Mouse (Mus musculus) kidney, embryonic 14.5 days (tissue): ENCODE data around the gene Dalrd3. TPM values are rescaled to one million over a fixed set of nuclear protein-coding genes. Genes with fewer than 3 reads are reported as not detected.

Experiments
- ATAC-seq: fragments of 200-750 bp; cut with Nextera tagmentation; 2 replicates; pipeline ENCODE4 v1.8.0; 2017; ENCODE audit warnings: moderate number of reproducible peaks, mild to moderate bottlenecking, moderate TSS enrichment, moderate library complexity; ENCODE audit not compliant: low FRiP score, low TSS enrichment
- H3K27ac ChIP-seq: fragments of 300-500 bp; sonication (generic); 2 replicates; pipeline ENCODE4 v1.5.1; 2014; ENCODE audit warnings: low read depth, mild to moderate bottlenecking, low read length, moderate library complexity, mixed read lengths
- H3K27me3 ChIP-seq: fragments of 300-500 bp; sonication (generic); 2 replicates; pipeline ENCODE4 v1.6.1; 2014; ENCODE audit warnings: mild to moderate bottlenecking, low read length; ENCODE audit not compliant: control insufficient read depth, insufficient read depth
- H3K36me3 ChIP-seq: fragments of 300-500 bp; sonication (generic); 2 replicates; pipeline ENCODE4 v1.6.1; 2014; ENCODE audit warnings: low read length, mixed read lengths; ENCODE audit not compliant: control insufficient read depth, insufficient read depth
- H3K4me1 ChIP-seq: fragments of 300-500 bp; sonication (generic); 2 replicates; pipeline ENCODE4 v1.6.1; 2014; ENCODE audit warnings: low read length, mixed read lengths; ENCODE audit not compliant: control insufficient read depth, insufficient read depth
- H3K4me2 ChIP-seq: fragments of 300-500 bp; sonication (generic); replicated peaks from 2 replicates; pipeline ENCODE4 v1.6.1; 2014; ENCODE audit warnings: low read depth, mild to moderate bottlenecking, low read length
- H3K4me3 ChIP-seq: fragments of 300-500 bp; sonication (generic); 2 replicates; pipeline ENCODE4 v1.5.1; 2014; ENCODE audit warnings: mild to moderate bottlenecking, low read length
- H3K9ac ChIP-seq: fragments of 300-500 bp; sonication (generic); 2 replicates; pipeline ENCODE4 v1.6.1; 2014; ENCODE audit warnings: low read depth, mild to moderate bottlenecking, low read length, moderate library complexity
- H3K9me3 ChIP-seq: fragments of 300-500 bp; sonication (generic); 2 replicates; pipeline ENCODE4 v1.6.1; 2016; ENCODE audit warnings: low read length; ENCODE audit not compliant: control insufficient read depth
- WGBS: fragments of 180-500 bp; shearing (Covaris S2); extraction: QIAGEN DNeasy Blood & Tissue Kit; methylation state at CpG from one replicate; pipeline ENCODE4 v1.1.7; 2014; 5-methylcytosine and 5-hydroxymethylcytosine counted together
- polyA plus RNA-seq: library from polyadenylated mRNA; unstranded; fragments of >200 nt; fragmentation: Nextera tagmentation; extraction: Ambion mirVana; gene quantifications from 2 replicates; pipeline ENCODE4 v1.2.1, GENCODE M21; 2014

The Dalrd3 gene
- polyA plus RNA-seq, 1 experiment from 2014 or later = 159 TPM

DNA sequence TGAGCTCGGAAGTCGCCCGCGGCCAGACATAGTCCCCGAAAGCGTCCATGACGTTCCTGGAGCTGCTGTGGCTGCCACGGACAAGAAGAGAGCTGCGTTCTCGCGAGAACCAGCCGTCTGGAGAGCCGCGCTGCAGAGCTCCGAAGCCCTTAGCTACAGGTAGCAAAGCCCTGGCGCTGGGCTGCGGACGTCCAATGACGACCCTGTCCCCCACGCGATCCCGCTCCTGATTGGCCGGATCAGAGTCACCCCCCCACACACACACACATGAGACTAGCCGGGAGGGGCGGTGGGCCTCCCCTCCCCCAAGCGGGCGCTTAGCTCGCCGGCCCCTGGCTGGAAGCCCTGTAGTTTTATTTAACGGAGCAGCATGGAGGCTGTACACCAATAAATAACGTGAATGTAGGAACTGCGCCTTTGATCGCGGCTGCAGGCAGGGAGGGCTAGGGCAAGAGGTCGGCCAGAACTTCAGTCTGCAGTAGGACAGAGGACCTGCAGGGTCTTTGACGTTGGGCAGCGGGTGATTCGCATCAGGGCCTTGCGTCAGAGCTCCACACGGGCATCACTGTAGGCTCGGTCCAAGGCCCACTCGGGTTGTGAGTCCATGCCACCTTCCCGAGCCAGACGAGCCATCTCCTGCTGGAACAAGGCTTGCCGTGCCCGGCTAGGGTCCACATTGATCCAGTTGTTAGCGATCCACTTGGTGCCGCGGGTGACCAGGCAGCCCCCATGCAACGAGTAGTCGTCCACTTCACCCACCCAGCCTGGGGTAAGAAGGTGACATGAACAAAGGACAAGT lies 9.1 kb downstream of the Dalrd3 start, which contains the start of gene Wdr6:
Gene Wdr6 (minus strand): TSS at position 195 of the 799 bp plus-strand sequence.
- peaks cover 30% of the 10 kb centered on the region for H3K4me1 ChIP-seq
- H3K4me3 ChIP-seq = peak within 1 kb of the TSS; percentile 83
- H3K27ac ChIP-seq = peak within 1 kb of the TSS; percentile 88
- no peaks in the 10 kb centered on the region for H3K27me3 ChIP-seq
- peak within 1 kb of the TSS; percentile 64 for H3K4me2 ChIP-seq
- WGBS = 5% methylated on average over 51 of the region's 51 CpGs
- H3K9me3 ChIP-seq = no peaks in the 10 kb centered on the region
- peaks cover 28% of the 10 kb centered on the region for H3K36me3 ChIP-seq
- H3K9ac ChIP-seq = peak within 1 kb of the TSS; percentile 95
- peak; percentile 96 for ATAC-seq

GRCm38 (mm10) chr9:108579344-108579690 lies 9.6 kb downstream of the Dalrd3 start:
- ATAC-seq = peak; percentile 1; the same call in 1 of the 2 replicates
- peak overlapping the region; percentile 95 for H3K9ac ChIP-seq
- H3K27me3 ChIP-seq = no peaks in the 10 kb centered on the region
- H3K9me3 ChIP-seq = no peaks in the 10 kb centered on the region
- peaks cover 29% of the 10 kb centered on the region for H3K4me1 ChIP-seq
- peaks cover 22% of the 10 kb centered on the region for H3K36me3 ChIP-seq
- H3K27ac ChIP-seq = peak overlapping the region; percentile 88
- H3K4me3 ChIP-seq = peak overlapping the region; percentile 83
- H3K4me2 ChIP-seq = peak overlapping the region; percentile 64
- 61% methylated on average over 5 of the region's 5 CpGs for WGBS

- WGBS = 2% methylated on average over 14 of the region's 14 CpGs
- H3K9ac ChIP-seq = peak overlapping the region; percentile 23; the same call in 1 of the 2 replicates
These were observed 18.0 kb downstream of the Dalrd3 start for GRCm38 (mm10) chr9:108587571-108588180.

GRCm38 (mm10) chr9:108589229-108589628 lies 19.5 kb downstream of the Dalrd3 start:
- ATAC-seq = no peak; the same call in 1 of the 2 replicates
- H3K36me3 ChIP-seq = no peaks in the 10 kb centered on the region
- H3K9ac ChIP-seq = no peak overlapping the region
- no peaks in the 10 kb centered on the region for H3K27me3 ChIP-seq
- H3K9me3 ChIP-seq = no peaks in the 10 kb centered on the region
- H3K27ac ChIP-seq = peak overlapping the region; percentile 57
- H3K4me1 ChIP-seq = peaks cover 14% of the 10 kb centered on the region
- 68% methylated on average over 5 of the region's 5 CpGs for WGBS
- H3K4me2 ChIP-seq = no peak overlapping the region
- no peak overlapping the region for H3K4me3 ChIP-seq

More at GRCm38 (mm10) chr9:108587571-108588180, 18.0 kb downstream of the Dalrd3 start:
- no peaks in the 10 kb centered on the region for H3K27me3 ChIP-seq
- H3K4me3 ChIP-seq = peak overlapping the region; percentile 12
- H3K36me3 ChIP-seq = no peaks in the 10 kb centered on the region; the same call in 1 of the 2 replicates
- ATAC-seq = peak; percentile 97
- H3K4me2 ChIP-seq = peak overlapping the region; percentile 33
- peaks cover 14% of the 10 kb centered on the region for H3K4me1 ChIP-seq
- no peaks in the 10 kb centered on the region for H3K9me3 ChIP-seq
- H3K27ac ChIP-seq = peak overlapping the region; percentile 72

GRCm38 (mm10) chr9:108591462-108591861 lies 21.8 kb downstream of the Dalrd3 start:
- H3K36me3 ChIP-seq = no peaks in the 10 kb centered on the region

DNA sequence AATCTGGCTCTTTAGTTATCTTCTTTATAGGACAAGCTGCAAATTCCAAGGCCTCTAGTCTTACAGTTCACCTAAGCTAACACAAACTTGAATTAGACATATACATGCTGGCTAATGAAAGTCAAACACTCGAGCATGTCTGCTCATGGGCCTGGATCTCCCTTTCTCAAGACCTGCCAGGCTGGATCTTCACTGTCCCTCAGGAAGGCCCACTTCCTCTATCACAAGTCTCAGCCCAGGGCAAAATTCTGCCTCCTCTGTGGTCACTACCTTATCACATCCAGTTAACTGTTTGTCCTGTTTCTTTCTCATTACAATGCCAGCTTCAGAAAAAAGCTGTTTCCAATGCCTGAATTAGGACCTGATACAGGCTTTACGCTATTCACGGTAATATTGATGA lies 24.7 kb downstream of the Dalrd3 start:
- Histone ChIP-seq H3K27ac (no peak overlapping the region), H3K4me3 (no peak overlapping the region), H3K4me2 (no peak overlapping the region), H3K4me1 (no peaks in the 10 kb centered on the region), H3K36me3 (no peaks in the 10 kb centered on the region), H3K9me3 (no peaks in the 10 kb centered on the region), H3K9ac (no peak overlapping the region), H3K27me3 (no peaks in the 10 kb centered on the region)
- 87% methylated on average over 3 of the region's 3 CpGs for WGBS
- no peak for ATAC-seq

More at GRCm38 (mm10) chr9:108591462-108591861, 21.8 kb downstream of the Dalrd3 start:
- Histone ChIP-seq H3K9ac (no peak overlapping the region), H3K27ac (no peak overlapping the region), H3K4me1 (peaks cover 14% of the 10 kb centered on the region), H3K9me3 (no peaks in the 10 kb centered on the region), H3K27me3 (no peaks in the 10 kb centered on the region), H3K4me3 (no peak overlapping the region), H3K4me2 (no peak overlapping the region)
- WGBS = 80% methylated on average over 4 of the region's 4 CpGs
- no peak for ATAC-seq

DNA sequence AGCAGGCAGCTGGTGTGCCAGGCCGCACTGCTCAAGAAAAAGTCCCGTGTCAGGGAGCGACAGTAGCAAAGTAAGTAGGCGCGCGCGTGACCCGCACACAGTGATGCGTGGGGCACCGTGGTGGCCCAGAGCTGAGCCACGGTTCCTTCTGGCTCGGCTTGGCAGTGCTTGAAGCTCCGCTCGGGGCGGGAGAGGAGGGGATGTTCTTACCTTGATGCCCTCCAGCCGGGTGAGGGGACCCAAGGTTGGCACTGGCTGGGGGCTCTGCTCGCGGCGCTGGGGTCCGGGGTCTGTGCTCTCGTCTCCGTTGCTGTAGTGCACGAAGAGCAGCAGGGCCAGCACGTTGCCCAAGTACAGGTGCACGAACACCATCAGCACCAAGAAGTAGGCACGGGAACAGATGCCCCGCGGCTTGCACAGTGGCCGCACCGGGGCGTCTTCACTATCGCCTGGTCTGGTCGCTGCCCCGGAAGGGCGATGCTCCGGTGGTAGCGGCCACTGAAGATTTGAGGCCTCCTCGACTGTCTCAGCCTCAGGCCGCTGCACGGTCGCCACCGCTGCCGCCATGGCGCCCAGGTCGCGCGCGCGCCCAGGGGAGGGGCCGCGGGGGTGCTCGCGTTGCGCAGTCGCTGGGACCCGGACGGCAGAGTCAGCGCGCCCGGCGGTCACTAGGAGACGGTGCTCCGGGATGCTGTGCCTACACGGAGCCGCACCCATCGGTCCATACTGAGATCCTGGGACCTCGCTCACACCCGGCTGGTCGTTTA lies 27.5 kb downstream of the Dalrd3 start, which contains the start of gene P4htm:
Gene P4htm (minus strand): TSS at position 670 of the 767 bp plus-strand sequence.
- no peaks in the 10 kb centered on the region for H3K9me3 ChIP-seq
- H3K9ac ChIP-seq = peak within 1 kb of the TSS; percentile 76
- ATAC-seq = peak; percentile 82
- H3K4me1 ChIP-seq = no peaks in the 10 kb centered on the region
- peak within 1 kb of the TSS; percentile 75 for H3K4me3 ChIP-seq
- no peaks in the 10 kb centered on the region for H3K36me3 ChIP-seq
- H3K27me3 ChIP-seq = no peaks in the 10 kb centered on the region
- H3K4me2 ChIP-seq = peak within 1 kb of the TSS; percentile 93
- 2% methylated on average over 66 of the region's 69 CpGs for WGBS
- no peak within 1 kb of the TSS; the same call in 1 of the 2 replicates for H3K27ac ChIP-seq

GRCm38 (mm10) chr9:108599021-108599566 lies 29.4 kb downstream of the Dalrd3 start:
- no peak for ATAC-seq
- Histone ChIP-seq H3K9ac (no peak overlapping the region), H3K4me3 (no peak overlapping the region), H3K4me1 (no peaks in the 10 kb centered on the region), H3K36me3 (peaks cover 15% of the 10 kb centered on the region), H3K27me3 (no peaks in the 10 kb centered on the region), H3K4me2 (no peak overlapping the region), H3K9me3 (no peaks in the 10 kb centered on the region), H3K27ac (no peak overlapping the region)
- 74% methylated on average over 4 of the region's 4 CpGs for WGBS
